Mouse (Mus musculus): ENCODE results near the gene Myof. TPM values are rescaled to one million over a fixed set of nuclear protein-coding genes. Genes with fewer than 3 reads are reported as not detected.

Myof gene
- polyA plus RNA-seq, 1 experiment from 2014 or later: 4.0 TPM

GRCm38 (mm10) chr19:38063201-38063600, 19.8 kb upstream of the Myof start:
- Histone ChIP-seq H3K27ac (replicated peaks) (no peak overlapping the region), H3K4me1 (no peaks in the 10 kb centered on the region), H3K36me3 (replicated peaks) (peaks cover 89% of the 10 kb centered on the region), H3K9me3 (no peaks in the 10 kb centered on the region), H3K4me3 (no peak overlapping the region), H3K27me3 (replicated peaks; ENCODE audit: low read depth, poor library complexity, severe bottlenecking) (no peaks in the 10 kb centered on the region)
- 89% methylated on average over 3 of the region's 3 CpGs for WGBS
- no peak for DNase-seq (ENCODE audit: low spot score)

GRCm38 (mm10) chr19:38056931-38057330, 13.6 kb upstream of the Myof start:
- DNase-seq (ENCODE audit: low spot score): no peak
- no peaks in the 10 kb centered on the region for H3K9me3 ChIP-seq
- H3K4me3 ChIP-seq: no peak overlapping the region
- H3K4me1 ChIP-seq: peaks cover 22% of the 10 kb centered on the region
- peaks cover 51% of the 10 kb centered on the region for H3K36me3 ChIP-seq (replicated peaks)
- no peaks in the 10 kb centered on the region for H3K27me3 ChIP-seq (replicated peaks; ENCODE audit: low read depth, poor library complexity, severe bottlenecking)
- H3K27ac ChIP-seq (replicated peaks): no peak overlapping the region
- 91% methylated on average over 8 of the region's 8 CpGs for WGBS

GRCm38 (mm10) chr19:38056276-38056675, 12.9 kb upstream of the Myof start:
- 64% methylated on average over 3 of the region's 3 CpGs for WGBS
- no peaks in the 10 kb centered on the region for H3K27me3 ChIP-seq (replicated peaks; ENCODE audit: low read depth, poor library complexity, severe bottlenecking)
- H3K27ac ChIP-seq (replicated peaks): no peak overlapping the region

GRCm38 (mm10) chr19:38055798-38056197, 12.4 kb upstream of the Myof start:
- Histone ChIP-seq H3K36me3 (replicated peaks) (peaks cover 39% of the 10 kb centered on the region), H3K27me3 (replicated peaks; ENCODE audit: low read depth, poor library complexity, severe bottlenecking) (no peaks in the 10 kb centered on the region), H3K9me3 (no peaks in the 10 kb centered on the region), H3K27ac (replicated peaks) (peak overlapping the region; percentile 94), H3K4me1 (peaks cover 22% of the 10 kb centered on the region), H3K4me3 (peak overlapping the region; percentile 79)
- WGBS: 23% methylated on average over 6 of the region's 6 CpGs
- no peak for DNase-seq (ENCODE audit: low spot score)

More at GRCm38 (mm10) chr19:38056276-38056675, 12.9 kb upstream of the Myof start:
- DNase-seq (ENCODE audit: low spot score): no peak
- H3K4me3 ChIP-seq: peak overlapping the region; percentile 79
- H3K9me3 ChIP-seq: no peaks in the 10 kb centered on the region
- H3K36me3 ChIP-seq (replicated peaks): peaks cover 44% of the 10 kb centered on the region
- H3K4me1 ChIP-seq: peaks cover 22% of the 10 kb centered on the region

GRCm38 (mm10) chr19:38054720-38055192, 11.4 kb upstream of the Myof start, which contains the start of gene Cep55:
TSS of gene Cep55 (plus strand) at chr19:38055011.
- no peaks in the 10 kb centered on the region for H3K9me3 ChIP-seq
- peaks cover 29% of the 10 kb centered on the region for H3K36me3 ChIP-seq (replicated peaks)
- H3K4me3 ChIP-seq: peak within 1 kb of the TSS; percentile 79
- no peaks in the 10 kb centered on the region for H3K27me3 ChIP-seq (replicated peaks; ENCODE audit: low read depth, poor library complexity, severe bottlenecking)
- WGBS: under 1% methylated on average over 36 of the region's 36 CpGs
- peaks cover 22% of the 10 kb centered on the region for H3K4me1 ChIP-seq
- DNase-seq (ENCODE audit: low spot score): peak; percentile 100
- H3K27ac ChIP-seq (replicated peaks): peak within 1 kb of the TSS; percentile 94

- Histone ChIP-seq H3K4me1 (peaks cover 22% of the 10 kb centered on the region), H3K27me3 (replicated peaks; ENCODE audit: low read depth, poor library complexity, severe bottlenecking) (no peaks in the 10 kb centered on the region), H3K27ac (replicated peaks) (peak overlapping the region; percentile 94)
Observed at GRCm38 (mm10) chr19:38054149-38054719, 10.9 kb upstream of the Myof start.

GRCm38 (mm10) chr19:38053227-38054041, 10.1 kb upstream of the Myof start:
- peak overlapping the region; percentile 94 for H3K27ac ChIP-seq (replicated peaks)
- no peaks in the 10 kb centered on the region for H3K9me3 ChIP-seq
- H3K27me3 ChIP-seq (replicated peaks; ENCODE audit: low read depth, poor library complexity, severe bottlenecking): no peaks in the 10 kb centered on the region
- H3K4me3 ChIP-seq: peak overlapping the region; percentile 79
- WGBS: 30% methylated on average over 8 of the region's 8 CpGs
- H3K4me1 ChIP-seq: peaks cover 22% of the 10 kb centered on the region
- DNase-seq (ENCODE audit: low spot score): peak; percentile 24
- peaks cover 16% of the 10 kb centered on the region for H3K36me3 ChIP-seq (replicated peaks)

More at GRCm38 (mm10) chr19:38054149-38054719, 10.9 kb upstream of the Myof start:
- Histone ChIP-seq H3K36me3 (replicated peaks) (peaks cover 24% of the 10 kb centered on the region), H3K4me3 (peak overlapping the region; percentile 79), H3K9me3 (no peaks in the 10 kb centered on the region)
- DNase-seq (ENCODE audit: low spot score): no peak
- WGBS: 0% methylated on average over 23 of the region's 23 CpGs

- DNase-seq (ENCODE audit: low spot score): no peak
- Histone ChIP-seq H3K36me3 (replicated peaks) (no peaks in the 10 kb centered on the region), H3K4me3 (no peak overlapping the region), H3K27ac (replicated peaks) (no peak overlapping the region), H3K27me3 (replicated peaks; ENCODE audit: low read depth, poor library complexity, severe bottlenecking) (peaks cover 10% of the 10 kb centered on the region), H3K4me1 (peaks cover 15% of the 10 kb centered on the region), H3K9me3 (no peaks in the 10 kb centered on the region)
- 84% methylated on average over 1 of the region's 1 CpGs for WGBS
Observed at GRCm38 (mm10) chr19:38049686-38050085, 6.3 kb upstream of the Myof start.

- Histone ChIP-seq H3K4me3 (no peak overlapping the region), H3K27ac (replicated peaks) (no peak overlapping the region), H3K4me1 (peaks cover 18% of the 10 kb centered on the region), H3K27me3 (replicated peaks; ENCODE audit: low read depth, poor library complexity, severe bottlenecking) (peaks cover 47% of the 10 kb centered on the region), H3K9me3 (no peaks in the 10 kb centered on the region), H3K36me3 (replicated peaks) (no peaks in the 10 kb centered on the region)
- 87% methylated on average over 3 of the region's 3 CpGs for WGBS
- no peak for DNase-seq (ENCODE audit: low spot score)
Observed at GRCm38 (mm10) chr19:38045198-38045597, 1.8 kb upstream of the Myof start.

- WGBS: 44% methylated on average over 5 of the region's 5 CpGs
- peak overlapping the region; percentile 60 for H3K4me3 ChIP-seq
- DNase-seq (ENCODE audit: low spot score): no peak
- no peak overlapping the region for H3K27ac ChIP-seq (replicated peaks)
- H3K9me3 ChIP-seq: no peaks in the 10 kb centered on the region
- H3K4me1 ChIP-seq: peaks cover 18% of the 10 kb centered on the region
- peaks cover 44% of the 10 kb centered on the region for H3K27me3 ChIP-seq (replicated peaks; ENCODE audit: low read depth, poor library complexity, severe bottlenecking)
- no peaks in the 10 kb centered on the region for H3K36me3 ChIP-seq (replicated peaks)
Observed at GRCm38 (mm10) chr19:38042261-38042722, 1.1 kb downstream of the Myof start.

- Histone ChIP-seq H3K4me3 (no peak overlapping the region), H3K36me3 (replicated peaks) (no peaks in the 10 kb centered on the region), H3K9me3 (no peaks in the 10 kb centered on the region), H3K27me3 (replicated peaks; ENCODE audit: low read depth, poor library complexity, severe bottlenecking) (peaks cover 32% of the 10 kb centered on the region), H3K27ac (replicated peaks) (no peak overlapping the region), H3K4me1 (peaks cover 19% of the 10 kb centered on the region)
- no peak for DNase-seq (ENCODE audit: low spot score)
- 80% methylated on average over 2 of the region's 2 CpGs for WGBS
Observed at GRCm38 (mm10) chr19:38038267-38038666, 5.1 kb downstream of the Myof start.

GRCm38 (mm10) chr19:38035766-38036165, 7.6 kb downstream of the Myof start:
- Histone ChIP-seq H3K27me3 (replicated peaks; ENCODE audit: low read depth, poor library complexity, severe bottlenecking) (peaks cover 7% of the 10 kb centered on the region), H3K36me3 (replicated peaks) (no peaks in the 10 kb centered on the region), H3K4me1 (0 out of 2 replicates have a peak, but pooled peaks cover 8% of the 10 kb centered on the region), H3K9me3 (no peaks in the 10 kb centered on the region), H3K4me3 (no peak overlapping the region), H3K27ac (replicated peaks) (no peak overlapping the region)
- WGBS: 78% methylated on average over 2 of the region's 2 CpGs
- DNase-seq (ENCODE audit: low spot score): no peak
